ENCODE assay signal across 8 mouse cellular contexts in genomic region chr4:45487681-45488081, GRCm38 (mm10). TPM values are rescaled to one million over a fixed set of nuclear protein-coding genes. Genes with fewer than 3 reads are reported as not detected.
DNase-seq lines count a peak whose midpoint lies in the region; ATAC-seq and TF ChIP-seq lines count a peak whose summit lies in the region.

No protein-coding gene starts in this region.

- intact Hi-C loops in left cerebral cortex, postnatal 4 days (cut with DNase I): no loop called here

- peak; percentile 88 for DNase-seq in adrenal gland, adult 2 months
- DNase-seq in adrenal gland, adult 18-20 months (ENCODE audit: low spot score in 2 of 2): no peak
- peak; percentile 22 for DNase-seq in MEL (ENCODE audit: low read depth, low spot score)
- peak; percentile 91 for DNase-seq in lung, postnatal 25 days (ENCODE audit: low spot score)
- DNase-seq in thymus, postnatal 10 days (ENCODE audit: low spot score in 2 of 2): no peak
- no peak for DNase-seq in left cerebral cortex, postnatal 4 days

- no peak overlapping the region for H3K4me2 ChIP-seq in hindbrain, embryonic 16.5 days (ENCODE audit: low read length)
- no peak overlapping the region for H3K4me2 ChIP-seq in forebrain, embryonic 15.5 days (replicated peaks)

- H3K9me3 ChIP-seq in MEL (replicated peaks; ENCODE audit: insufficient read depth, low read length): no peaks in the 10 kb centered on the region
- H3K9me3 ChIP-seq in hindbrain, embryonic 16.5 days (ENCODE audit: control insufficient read depth, low read length): no peaks in the 10 kb centered on the region
- no peaks in the 10 kb centered on the region for H3K9me3 ChIP-seq in forebrain, embryonic 15.5 days

- H3K36me3 ChIP-seq in MEL (ENCODE audit: control insufficient read depth in 1 of 2, insufficient read depth in 2 of 2, low read length in 2 of 2): no peaks in the 10 kb centered on the region; a peak in 2 of 4 replicates
- no peaks in the 10 kb centered on the region for H3K36me3 ChIP-seq in hindbrain, embryonic 16.5 days (ENCODE audit: control insufficient read depth, insufficient read depth, low read length)
- H3K36me3 ChIP-seq in forebrain, embryonic 15.5 days: peaks cover 4% of the 10 kb centered on the region; the same call in 1 of the 2 replicates

- no peak overlapping the region for H3K27ac ChIP-seq in MEL (ENCODE audit: control insufficient read depth, low read depth, low read length)
- no peak overlapping the region for H3K27ac ChIP-seq in hindbrain, embryonic 16.5 days (ENCODE audit: low read depth, low read length)
- no peak overlapping the region for H3K27ac ChIP-seq in forebrain, embryonic 15.5 days (replicated peaks)

- H3K4me3 ChIP-seq in MEL (ENCODE audit: control insufficient read depth in 1 of 2, insufficient read depth in 1 of 2, low read depth in 2 of 2, low read length in 2 of 2): no peak overlapping the region
- no peak overlapping the region for H3K4me3 ChIP-seq in hindbrain, embryonic 16.5 days (ENCODE audit: low read length)
- no peak overlapping the region for H3K4me3 ChIP-seq in forebrain, embryonic 15.5 days

- WGBS in hindbrain, embryonic 16.5 days: 35% methylated on average over 6 of the region's 6 CpGs
- WGBS in forebrain, embryonic 15.5 days: 57% methylated on average over 6 of the region's 6 CpGs

- TF ChIP-seq RAD21 in MEL (IDR thresholded peaks at IDR 0.05; ENCODE audit: low read depth, low read length): no peak

- TF ChIP-seq POLR2A in MEL (IDR thresholded peaks at IDR 0.05; ENCODE audit: control insufficient read depth in 1 of 2, insufficient read depth in 1 of 2, low read depth in 1 of 2, low read length in 2 of 2, poor library complexity in 1 of 2): no peak

- no peaks in the 10 kb centered on the region for H3K27me3 ChIP-seq in MEL (ENCODE audit: control insufficient read depth in 1 of 2, insufficient read depth in 2 of 2, low read length in 2 of 2)
- no peaks in the 10 kb centered on the region for H3K27me3 ChIP-seq in hindbrain, embryonic 16.5 days (replicated peaks; ENCODE audit: control insufficient read depth, insufficient read depth, low read length)
- H3K27me3 ChIP-seq in forebrain, embryonic 15.5 days: no peaks in the 10 kb centered on the region

- ATAC-seq in hindbrain, embryonic 16.5 days: peak; percentile 41; the same call in 1 of the 2 replicates
- no peak for ATAC-seq in forebrain, embryonic 15.5 days (replicated peaks)

- TF ChIP-seq CTCF in MEL (IDR thresholded peaks at IDR 0.05 in 2 of 3, conservative IDR thresholded peaks at IDR 0.05 in 1 of 3; ENCODE audit: control insufficient read depth in 1 of 3, insufficient read depth in 1 of 3, low read depth in 2 of 3, low read length in 3 of 3, poor library complexity in 1 of 3, severe bottlenecking in 1 of 3): no peak

- TF ChIP-seq EP300 in MEL (IDR thresholded peaks at IDR 0.05; ENCODE audit: low read depth in 1 of 2, low read length in 2 of 2): no peak

- no peak overlapping the region for H3K9ac ChIP-seq in MEL (ENCODE audit: control insufficient read depth, low read depth, low read length, poor library complexity, severe bottlenecking)
- H3K9ac ChIP-seq in hindbrain, embryonic 16.5 days (ENCODE audit: low read depth, low read length): no peak overlapping the region
- H3K9ac ChIP-seq in forebrain, embryonic 15.5 days (replicated peaks): no peak overlapping the region

- H3K79me2 ChIP-seq in MEL (ENCODE audit: control insufficient read depth, insufficient read depth, low read length, poor library complexity): no peaks in the 10 kb centered on the region

- peaks cover 0 to 7% of the 10 kb centered on the region in 2 experiments; a peak in 1 of 4 replicates for H3K4me1 ChIP-seq in MEL (ENCODE audit: control insufficient read depth in 1 of 2, insufficient read depth in 2 of 2, low read length in 2 of 2)
- peaks cover 30% of the 10 kb centered on the region for H3K4me1 ChIP-seq in hindbrain, embryonic 16.5 days (ENCODE audit: control insufficient read depth, insufficient read depth, low read depth, low read length)
- H3K4me1 ChIP-seq in forebrain, embryonic 15.5 days: peaks cover 57% of the 10 kb centered on the region

TF ChIP-seq in MEL, 35 proteins besides CTCF, POLR2A, EP300 and RAD21:
- TF ChIP-seq UBTF (IDR thresholded peaks at IDR 0.05; ENCODE audit: borderline replicate concordance, insufficient read depth, low read depth, low read length) (no peak), KAT2A (conservative IDR thresholded peaks at IDR 0.05; ENCODE audit: low read depth, low read length) (no peak)

RNA-seq across cellular contexts. Expression of gene Shb, which starts 44.6 kb away (rescaled TPM):
- 100 to 1,000 TPM in 1 of 2 experiments, 10 to 100 TPM in 1; 48.7 to 154 TPM for total RNA-seq in adrenal gland, adult 2 months (2021)
- 71.0 and 106 TPM in 2 replicates for polyA plus RNA-seq in adrenal gland, adult 2 months (2012; rRNA removed)
- 100 to 1,000 TPM in 1 of 2 experiments, 10 to 100 TPM in 1; 75.3 to 151 TPM for total RNA-seq in adrenal gland, adult 18-20 months (2021)
- 4.7 and 5.2 TPM in 2 replicates for total RNA-seq in MEL (2012; rRNA removed)
- polyA plus RNA-seq in MEL (2012; ENCODE audit: insufficient read depth in 1 of 2, insufficient read length in 2 of 2, low read depth in 1 of 2, low replicate concordance in 2 of 2, missing spikeins in 1 of 2): 10 to 100 TPM in 1 of 2 experiments, not detected in 1; 13.9 TPM
- polyA plus RNA-seq in hindbrain, embryonic 16.5 days (2015; fragmentation: Nextera tagmentation; extraction: Ambion mirVana): 2.6 and 3.8 TPM in 2 replicates
- polyA plus RNA-seq in forebrain, embryonic 15.5 days (2015; fragmentation: Nextera tagmentation; extraction: Ambion mirVana): 13.1 and 13.3 TPM in 2 replicates
- 10 to 100 TPM; 23.0 to 25.6 TPM for total RNA-seq in left cerebral cortex, postnatal 4 days (2021)

Comparison
In these comparisons a context has a peak if more than half of its experiments do, and no peak if none do; other contexts are left out.
1. DNase-seq: peak in adrenal gland, adult 2 months (single experiment), MEL (single experiment) and lung, postnatal 25 days (single experiment); none in adrenal gland, adult 18-20 months (0 of 2), thymus, postnatal 10 days (0 of 2) and left cerebral cortex, postnatal 4 days (single experiment).